27 mouse cellular contexts compared by ENCODE assay signal in the genomic region with DNA sequence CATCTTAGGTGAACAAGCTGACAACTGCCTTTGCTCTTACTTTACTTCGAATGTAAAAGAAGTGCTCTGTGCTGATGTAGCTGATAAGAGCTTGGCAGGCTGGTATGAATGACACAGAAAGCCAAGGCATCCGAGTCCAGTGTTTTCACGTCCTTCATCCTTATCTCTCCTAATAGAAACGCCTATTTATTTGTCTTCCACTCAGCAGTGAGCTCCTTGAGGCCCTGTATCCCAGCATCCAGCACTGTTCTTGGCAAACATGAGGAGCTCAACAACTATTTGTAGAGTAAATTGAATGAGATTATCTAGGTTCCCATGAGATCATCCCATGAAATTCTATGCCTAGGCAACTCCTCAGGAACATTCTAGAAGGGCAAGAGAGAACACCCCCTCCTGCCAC. TPM values are rescaled to one million over a fixed set of nuclear protein-coding genes. Genes with fewer than 3 reads are reported as not detected.
"Had no signal": no experiment of that assay in that cellular context is flagged by ENCODE, and none has a peak within 500 bp of the region (broad histone marks: within the 10 kb centered on the region; RNA-seq: fewer than 3 reads in every experiment).

No protein-coding gene starts in this region.

- H3K4me2 ChIP-seq: heart, embryonic 11.5 days; heart, embryonic 13.5 days; heart, embryonic 15.5 days; hindbrain, embryonic 12.5 days; hindbrain, embryonic 14.5 days; intestine, embryonic 15.5 days; limb, embryonic 12.5 days had no signal

- H3K9me3 ChIP-seq: heart, embryonic 13.5 days; heart, embryonic 15.5 days; hindbrain, embryonic 10.5 days; hindbrain, embryonic 12.5 days; intestine, embryonic 15.5 days; limb, embryonic 10.5 days; limb, embryonic 12.5 days had no signal

- DNase-seq: gastrocnemius, adult 2 months; gastrocnemius, postnatal 10 days; gastrocnemius, postnatal 25 days; heart, adult 2 months; heart, postnatal 10 days; heart, postnatal 4 days; kidney, adult 18-20 months; kidney, adult 8-10 months; kidney, postnatal 10 days; kidney, postnatal 25 days; kidney, postnatal 4 days; liver had no signal

- H3K4me1 ChIP-seq: hindbrain, embryonic 10.5 days; hindbrain, embryonic 12.5 days; intestine, embryonic 15.5 days; limb, embryonic 10.5 days; limb, embryonic 12.5 days had no signal

- H3K4me3 ChIP-seq: gastrocnemius, adult 2 months; heart, adult 2 months; heart, embryonic 13.5 days; heart, embryonic 15.5 days; hindbrain, embryonic 10.5 days; hindbrain, embryonic 12.5 days; intestine, embryonic 15.5 days; layer of hippocampus, adult 2 months; left cerebral cortex, adult 2 months; limb, embryonic 10.5 days; limb, embryonic 12.5 days had no signal

- H3K27me3 ChIP-seq: heart, embryonic 13.5 days; heart, embryonic 15.5 days; hindbrain, embryonic 12.5 days; intestine, embryonic 15.5 days; limb, embryonic 12.5 days had no signal

- H3K27ac ChIP-seq: gastrocnemius, adult 2 months; heart, adult 2 months; heart, embryonic 13.5 days; heart, embryonic 15.5 days; hindbrain, embryonic 10.5 days; hindbrain, embryonic 12.5 days; hindbrain, embryonic 14.5 days; intestine, embryonic 15.5 days; layer of hippocampus, adult 2 months; left cerebral cortex, adult 2 months; limb, embryonic 10.5 days; limb, embryonic 12.5 days had no signal

- ATAC-seq: hindbrain, embryonic 16.5 days; inflammation-experienced regulatory T-cells, adult 6 months; intestine, embryonic 15.5 days; intestine, postnatal 0 days had no signal

- H3K36me3 ChIP-seq: heart, embryonic 13.5 days; heart, embryonic 15.5 days; hindbrain, embryonic 10.5 days; hindbrain, embryonic 12.5 days; intestine, embryonic 15.5 days; limb, embryonic 10.5 days; limb, embryonic 12.5 days had no signal

- H3K9ac ChIP-seq: heart, embryonic 13.5 days; heart, embryonic 15.5 days; hindbrain, embryonic 12.5 days; hindbrain, embryonic 14.5 days; intestine, embryonic 15.5 days; limb, embryonic 12.5 days had no signal

RNA-seq across cellular contexts. Expression of gene Edn1, which starts 35.1 kb away (rescaled TPM):
- total RNA-seq: granulocyte monocyte progenitor cell, adult 5-6 weeks had no signal
- polyA plus RNA-seq: inflammation-experienced regulatory T-cells, adult 6 months had no signal
